Mouse (Mus musculus) right cerebral cortex, adult 18-20 months (tissue): ENCODE results near the gene Eif3k.
"Not testable (repeated sequence)": the region's sequence is repeated elsewhere in the genome, so short reads cannot be mapped to it uniquely, and the experiment has no call there.

Source experiments
- DNase-seq: peaks from one replicate; pipeline ENCODE4 v3.0.0; 2022; ENCODE audit warnings: mixed read lengths

The Eif3k gene

DNA sequence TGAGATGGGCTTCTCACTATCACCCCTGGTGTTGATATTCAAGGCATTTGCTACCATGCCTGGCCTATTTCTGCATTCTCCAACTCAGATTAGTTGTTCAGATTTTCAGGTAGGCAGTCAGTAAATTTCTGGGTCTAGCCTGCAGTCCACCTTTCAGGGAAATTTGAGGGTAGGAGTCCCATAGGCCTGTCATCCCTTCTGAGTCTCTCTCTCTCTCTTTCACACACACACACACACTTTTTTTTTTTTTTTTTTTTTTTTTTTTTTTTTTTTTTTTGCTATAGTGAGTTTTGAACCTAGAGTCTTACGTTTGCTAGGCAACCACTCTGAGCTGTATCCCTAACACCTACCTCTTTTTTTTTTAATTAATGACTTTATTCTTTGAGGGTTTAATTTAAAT, 2.8 kb upstream of the Eif3k start:
- no peak for DNase-seq

DNA sequence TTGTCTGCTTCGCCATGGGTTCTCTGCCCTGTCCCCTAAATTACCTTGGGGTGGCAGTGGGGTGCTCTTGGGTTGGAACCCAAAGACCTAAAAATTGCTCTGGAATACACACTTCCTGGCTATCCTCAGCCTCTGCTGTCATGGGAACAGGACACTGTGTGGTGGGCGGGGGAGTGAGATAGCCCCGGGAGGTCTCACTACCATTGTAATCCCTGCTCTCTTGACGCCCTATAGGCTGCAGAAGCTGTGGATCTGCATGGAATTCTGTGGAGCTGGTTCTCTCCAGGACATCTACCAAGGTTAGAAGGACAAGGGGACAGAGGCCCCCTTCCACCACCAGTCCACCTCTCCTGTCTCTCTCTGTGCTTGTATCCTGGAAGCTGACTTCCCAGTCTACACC, 2.2 kb upstream of the Eif3k start:
- DNase-seq, result no peak

DNA sequence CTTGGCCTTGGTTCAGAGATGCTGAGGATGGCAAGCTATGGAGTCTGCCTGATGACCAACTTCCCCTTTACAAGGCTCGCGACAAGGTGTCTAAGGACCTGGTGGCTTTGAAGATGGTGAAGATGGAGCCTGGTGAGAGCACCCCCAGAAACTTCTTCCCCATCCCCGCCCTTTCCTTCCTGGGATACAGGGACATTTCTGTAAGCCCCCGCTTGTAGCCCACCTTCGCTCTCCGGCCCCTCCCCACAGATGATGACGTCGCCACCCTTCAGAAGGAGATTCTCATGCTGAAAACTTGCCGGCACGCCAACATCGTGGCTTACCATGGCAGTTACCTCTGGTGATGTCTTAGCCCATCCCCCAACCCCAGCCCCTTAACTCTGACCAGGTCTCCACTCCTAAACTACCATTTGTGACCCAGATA, 1.5 kb upstream of the Eif3k start:
- DNase-seq, result no peak

DNA sequence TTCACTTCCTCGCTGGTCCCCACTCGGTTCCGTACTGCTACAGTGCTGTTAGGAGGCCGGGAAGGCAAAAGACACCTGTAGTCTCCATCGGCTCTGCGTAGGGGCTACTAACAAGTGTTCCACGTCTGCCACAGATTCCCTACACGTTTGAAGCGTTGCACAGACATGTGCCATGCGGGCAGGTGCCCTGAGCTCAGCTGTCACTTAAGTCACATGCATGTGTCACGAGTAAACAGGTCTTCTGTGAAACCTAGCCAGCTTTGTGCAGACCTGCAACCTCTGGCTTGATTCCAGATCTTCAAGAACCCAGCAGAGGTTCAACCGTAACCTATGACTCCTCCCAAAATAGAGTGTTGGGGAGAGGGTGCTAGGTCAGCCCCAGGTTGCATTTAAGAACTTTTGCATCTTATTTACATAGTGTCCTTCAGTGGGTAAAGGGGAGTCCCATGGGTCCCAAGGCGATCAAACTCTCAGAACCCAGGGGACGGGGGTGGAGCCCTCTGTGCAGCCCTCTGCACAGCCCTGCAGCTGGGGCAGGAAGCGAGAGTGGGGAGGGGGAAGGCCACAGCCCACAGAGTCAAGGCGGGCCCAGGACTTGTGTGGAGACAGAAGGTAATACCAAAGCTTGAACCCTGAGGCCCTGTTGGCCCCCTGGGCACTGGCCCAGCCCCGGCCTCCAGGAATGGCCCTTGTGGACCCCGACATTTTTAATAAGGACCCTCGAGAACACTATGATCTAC, 780 bp upstream of the Eif3k start:
- no peak for DNase-seq

DNA sequence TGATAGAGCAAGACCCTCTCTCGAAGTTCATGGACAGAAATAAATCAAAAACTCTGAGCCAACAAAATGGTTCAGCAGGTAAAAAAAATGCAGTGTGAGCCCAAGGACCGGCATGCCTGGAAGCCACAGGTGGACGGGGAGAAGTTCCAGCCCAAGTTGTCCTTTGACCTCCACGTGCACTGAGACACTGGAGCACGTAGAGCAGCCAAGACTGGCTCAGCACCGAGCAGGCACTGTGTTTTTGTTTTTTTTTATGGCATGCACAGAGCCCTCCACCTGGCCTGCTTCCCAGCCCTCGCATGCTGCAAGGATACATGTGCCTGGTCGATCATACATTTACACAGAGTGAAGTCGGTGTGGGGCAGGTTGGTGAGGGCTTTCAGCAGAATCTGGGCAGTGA, 4.1 kb downstream of the Eif3k start:
- DNase-seq, result no peak

DNA sequence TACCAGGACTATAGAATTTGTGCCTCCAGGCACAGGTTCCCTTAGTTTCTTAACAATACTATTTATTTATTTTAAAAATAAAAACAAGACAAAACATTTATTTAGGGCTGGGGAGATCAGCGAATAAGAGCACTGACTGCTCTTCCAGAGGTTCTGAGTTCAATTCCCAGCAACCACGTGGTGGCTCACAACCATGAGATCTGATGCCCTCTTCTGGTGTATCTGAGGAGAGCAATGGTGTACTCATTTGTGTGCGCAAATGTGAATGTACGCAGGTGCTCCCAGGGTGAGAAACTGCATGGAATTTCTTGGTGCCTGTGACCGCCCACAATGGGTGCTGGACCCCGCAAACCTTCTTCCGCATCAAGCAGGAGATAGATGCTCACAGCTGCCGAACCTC, 8.6 kb downstream of the Eif3k start:
- DNase-seq, result no peak

DNA sequence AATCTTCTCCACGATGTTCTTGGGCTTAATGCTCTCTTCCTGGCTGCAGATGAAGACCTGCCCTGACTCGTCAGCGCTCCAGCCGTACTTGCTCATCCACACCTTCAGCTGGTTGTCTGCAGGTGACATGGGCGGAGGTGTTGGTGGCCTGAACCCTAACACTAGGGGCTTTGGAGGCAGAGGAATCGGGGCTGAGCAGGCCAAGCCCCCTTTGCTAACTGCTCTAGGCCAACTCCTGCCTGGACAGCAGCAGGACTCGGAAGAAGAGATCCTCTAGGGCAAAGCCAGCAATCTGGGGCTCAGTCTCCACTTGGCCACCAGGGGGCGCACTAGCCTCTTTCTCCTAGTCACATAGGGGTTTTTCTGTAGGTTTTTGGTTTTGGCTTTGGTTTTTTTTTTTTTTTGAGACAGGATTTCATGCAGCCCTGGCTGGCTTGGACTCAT, 9.1 kb downstream of the Eif3k start:
- peak; percentile 65 for DNase-seq

DNA sequence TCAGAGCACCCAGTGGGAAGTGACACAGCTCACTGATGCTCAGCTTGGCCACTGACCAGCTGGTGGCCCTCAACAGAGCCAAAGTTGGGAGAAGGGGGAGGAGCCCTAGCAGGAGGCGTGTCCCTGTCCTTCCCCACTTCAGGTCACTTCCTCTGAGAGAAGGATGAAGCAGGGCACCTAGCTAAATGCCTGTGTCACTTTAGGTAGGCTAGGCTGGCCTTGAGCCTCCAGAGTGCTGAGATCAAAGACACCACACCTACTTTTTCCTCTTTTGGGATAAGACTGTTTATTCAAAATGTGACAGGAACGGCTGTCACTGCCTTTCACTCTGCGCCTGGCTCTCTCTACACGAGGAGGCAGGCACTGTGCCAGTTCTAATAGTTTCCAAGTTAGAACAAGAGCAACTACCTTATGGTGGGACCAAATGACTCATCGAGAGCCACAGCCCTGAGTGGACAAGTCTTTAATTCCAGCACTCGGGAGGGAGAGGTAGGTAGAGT, 9.8 kb downstream of the Eif3k start:
- DNase-seq, result no peak

DNA sequence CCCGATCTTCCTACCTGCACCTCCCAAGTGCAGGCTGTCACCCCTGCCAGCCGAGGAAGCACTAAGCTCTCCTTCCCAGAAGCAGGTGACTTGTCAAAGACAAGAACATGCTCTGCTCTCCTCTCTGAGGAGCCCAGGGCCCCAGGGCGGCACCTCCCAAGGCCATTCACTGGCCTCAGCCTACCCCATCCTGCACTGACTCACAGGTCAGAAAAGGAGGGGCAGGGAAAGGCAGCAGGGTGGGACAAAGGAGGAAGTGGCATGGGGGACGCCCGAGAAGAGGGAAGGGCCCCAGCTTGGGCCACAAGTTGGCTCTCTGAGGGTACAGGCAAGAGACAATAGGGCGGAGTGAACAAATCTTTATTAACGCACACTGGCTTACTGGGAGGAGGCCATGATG, 10.6 kb downstream of the Eif3k start:
- no peak for DNase-seq

DNA sequence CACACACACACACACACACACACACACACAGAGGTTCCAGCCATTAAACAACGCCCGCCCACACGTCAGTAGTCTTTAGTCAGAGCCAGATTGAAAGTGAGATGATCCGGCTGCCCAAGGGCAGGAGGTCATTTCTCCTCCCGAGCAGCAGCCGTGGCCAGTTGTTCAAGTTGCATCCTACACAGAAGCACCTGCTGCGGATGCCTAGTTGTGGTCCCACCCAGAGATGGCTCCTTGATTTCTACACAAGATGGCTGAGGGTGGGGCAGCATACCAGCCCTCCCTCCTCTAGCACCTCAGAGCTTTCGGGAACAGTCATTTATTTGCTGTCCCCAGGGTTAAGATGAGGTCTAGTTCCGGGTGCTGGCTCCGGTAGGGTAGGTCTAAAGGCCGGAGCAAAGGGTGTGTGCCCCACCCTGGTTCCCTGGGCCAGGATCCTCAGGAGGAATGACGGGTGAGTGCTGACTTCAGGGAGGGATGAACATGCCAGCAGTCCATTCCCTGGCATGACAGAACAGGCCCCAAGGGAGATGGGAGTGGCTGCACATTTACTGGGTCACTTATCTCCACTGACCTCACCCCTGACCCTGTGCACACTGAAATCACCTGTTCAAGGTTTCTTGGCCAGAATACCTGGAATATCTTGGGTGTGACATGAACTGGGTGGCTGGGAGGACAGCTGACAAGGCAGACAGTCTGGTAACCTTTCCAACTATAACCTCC, 11.8 kb downstream of the Eif3k start:
- DNase-seq, result no peak

DNA sequence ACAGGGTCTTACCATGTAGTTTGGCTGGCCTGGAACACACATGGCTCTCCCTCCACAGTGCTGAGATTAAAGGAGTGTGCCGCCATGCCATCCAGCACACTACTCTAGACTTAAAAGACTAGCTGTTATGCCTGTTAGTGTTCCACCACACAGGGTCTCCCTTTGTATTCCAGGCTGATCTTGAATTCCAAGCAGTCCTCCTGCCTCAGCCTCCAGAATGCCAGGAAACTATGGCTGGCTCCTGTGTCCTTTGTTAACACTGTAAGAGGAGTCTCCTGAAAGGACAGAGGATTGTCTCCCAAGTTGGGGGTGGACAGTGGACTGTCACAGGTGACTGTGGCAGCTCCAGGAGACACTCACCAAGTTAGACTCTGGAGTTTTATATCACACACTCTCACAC, 12.4 kb downstream of the Eif3k start:
- no peak for DNase-seq

DNA sequence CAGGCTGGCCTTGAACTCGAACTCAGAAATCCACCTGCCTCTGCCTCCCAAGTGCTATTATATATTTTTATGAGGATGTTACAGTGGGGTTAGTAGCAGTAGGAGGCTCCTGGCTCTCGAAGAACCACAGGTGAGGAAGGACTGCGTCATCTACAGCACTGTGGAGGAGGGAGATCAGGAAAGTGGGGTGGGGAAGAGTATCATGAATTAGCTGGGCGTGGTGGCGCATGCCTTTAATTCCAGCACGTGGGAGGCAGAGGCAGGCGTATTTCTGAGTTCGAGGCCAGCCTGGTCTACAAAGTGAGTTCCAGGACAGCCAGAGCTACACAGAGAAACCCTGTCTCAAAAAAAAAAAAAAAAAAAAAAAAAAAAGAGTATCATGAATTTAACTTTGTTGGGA, 13.5 kb downstream of the Eif3k start:
- not testable (repeated sequence) for DNase-seq

DNA sequence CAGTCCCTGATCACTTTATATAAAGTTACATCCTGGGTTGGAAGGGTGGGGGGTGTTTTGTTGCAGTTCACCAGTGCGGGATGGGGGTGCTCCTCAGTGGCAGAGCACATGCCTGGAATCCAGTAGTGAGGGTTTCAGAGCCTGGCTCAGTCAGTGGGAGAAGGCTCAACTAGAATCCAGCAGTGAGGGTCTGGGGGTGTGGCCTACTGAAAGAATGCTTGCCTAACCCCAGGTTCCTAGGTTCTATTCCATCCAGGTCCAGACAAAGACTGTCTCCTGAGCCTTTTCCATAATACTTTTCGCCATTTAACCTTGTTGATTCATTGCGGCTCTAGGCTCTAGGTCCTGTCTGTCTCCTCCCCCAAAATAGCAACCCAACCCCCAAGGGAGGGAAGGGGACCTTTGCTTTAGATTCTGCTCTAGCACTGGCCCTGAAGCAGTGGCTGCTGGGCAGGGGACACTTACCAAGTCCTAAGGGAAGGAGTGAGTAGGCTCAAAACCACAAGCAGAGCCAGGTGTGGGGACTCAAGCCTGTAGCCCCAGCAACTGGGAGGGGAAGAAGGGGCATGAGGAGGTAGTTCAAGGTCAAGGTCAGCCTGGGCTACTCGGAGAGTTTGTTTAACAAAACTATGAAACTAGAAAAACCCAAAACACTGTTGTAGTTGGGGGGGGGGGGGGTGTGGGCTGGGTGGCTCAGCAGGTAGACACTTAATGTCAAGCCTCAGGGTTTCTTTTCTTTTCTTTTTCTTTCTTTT, 14.7 kb downstream of the Eif3k start:
- no peak for DNase-seq

DNA sequence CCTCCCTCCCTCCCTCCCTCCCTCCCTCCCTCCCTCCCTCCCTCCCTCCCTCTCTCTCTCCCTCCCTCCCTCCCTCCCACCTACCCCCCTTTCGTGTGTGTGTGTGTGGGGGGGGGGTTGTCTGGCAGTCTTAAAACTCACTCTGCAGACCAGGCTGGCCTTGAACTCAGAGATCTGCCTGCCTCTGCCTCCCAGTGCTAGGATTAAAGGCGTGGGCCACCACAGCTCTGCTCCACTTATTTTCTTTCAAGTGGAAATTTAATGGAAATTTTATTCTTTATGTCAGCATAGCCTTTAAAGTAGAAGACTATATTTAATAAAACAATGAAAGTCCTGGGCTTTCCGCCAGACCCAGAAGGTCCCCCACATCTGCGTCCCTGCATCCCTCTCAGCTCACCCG, 15.5 kb downstream of the Eif3k start:
- no peak for DNase-seq

DNA sequence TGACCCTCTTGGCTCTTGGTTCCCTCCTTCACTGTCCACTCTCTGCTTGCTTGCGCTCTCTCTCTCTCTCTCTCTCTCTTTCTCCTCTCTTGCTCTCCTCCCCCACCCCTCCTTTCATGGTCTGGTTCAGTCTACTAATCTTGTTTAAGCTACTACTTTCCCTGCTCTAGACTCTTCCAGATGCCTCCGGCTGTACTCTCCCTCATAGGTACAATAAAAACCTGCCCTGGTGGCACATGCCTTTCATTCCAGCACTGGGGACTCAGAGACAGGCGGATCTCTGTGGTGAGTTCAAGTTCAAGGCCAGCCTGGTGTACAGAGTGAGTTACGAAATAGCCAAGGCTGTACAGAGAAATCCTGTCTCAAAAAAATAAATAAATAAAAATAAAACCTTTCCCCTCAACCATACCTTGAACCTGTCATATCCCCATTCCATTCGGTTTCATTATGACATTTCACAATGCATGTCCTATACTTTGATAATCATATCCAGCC, 16.3 kb downstream of the Eif3k start:
- no peak for DNase-seq

DNA sequence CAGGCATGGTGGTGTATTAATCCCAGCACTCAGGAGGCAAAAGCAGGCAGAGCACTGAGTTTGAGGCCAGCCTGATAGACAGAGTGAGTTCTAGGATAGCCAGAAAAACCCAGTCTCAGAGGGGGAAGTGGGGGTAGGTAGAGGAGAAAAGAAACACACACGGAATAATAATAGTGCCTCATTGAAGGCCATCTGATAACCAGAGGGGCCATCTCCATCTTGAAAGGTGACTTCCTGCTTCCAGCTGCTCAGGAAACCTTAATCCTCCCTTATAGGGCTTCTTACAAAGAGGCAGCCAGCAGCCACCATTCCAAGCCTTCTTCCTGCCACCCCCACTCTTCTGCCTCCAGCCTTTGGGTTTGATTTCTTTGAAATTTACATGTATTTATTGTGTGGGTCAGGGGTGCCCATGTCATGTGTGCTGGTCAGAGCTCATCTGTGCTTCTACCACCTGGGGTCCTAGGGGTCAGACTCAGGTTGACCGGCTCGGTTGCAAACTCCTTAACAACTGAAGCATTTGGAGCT, 18.2 kb downstream of the Eif3k start:
- DNase-seq, result no peak

DNA sequence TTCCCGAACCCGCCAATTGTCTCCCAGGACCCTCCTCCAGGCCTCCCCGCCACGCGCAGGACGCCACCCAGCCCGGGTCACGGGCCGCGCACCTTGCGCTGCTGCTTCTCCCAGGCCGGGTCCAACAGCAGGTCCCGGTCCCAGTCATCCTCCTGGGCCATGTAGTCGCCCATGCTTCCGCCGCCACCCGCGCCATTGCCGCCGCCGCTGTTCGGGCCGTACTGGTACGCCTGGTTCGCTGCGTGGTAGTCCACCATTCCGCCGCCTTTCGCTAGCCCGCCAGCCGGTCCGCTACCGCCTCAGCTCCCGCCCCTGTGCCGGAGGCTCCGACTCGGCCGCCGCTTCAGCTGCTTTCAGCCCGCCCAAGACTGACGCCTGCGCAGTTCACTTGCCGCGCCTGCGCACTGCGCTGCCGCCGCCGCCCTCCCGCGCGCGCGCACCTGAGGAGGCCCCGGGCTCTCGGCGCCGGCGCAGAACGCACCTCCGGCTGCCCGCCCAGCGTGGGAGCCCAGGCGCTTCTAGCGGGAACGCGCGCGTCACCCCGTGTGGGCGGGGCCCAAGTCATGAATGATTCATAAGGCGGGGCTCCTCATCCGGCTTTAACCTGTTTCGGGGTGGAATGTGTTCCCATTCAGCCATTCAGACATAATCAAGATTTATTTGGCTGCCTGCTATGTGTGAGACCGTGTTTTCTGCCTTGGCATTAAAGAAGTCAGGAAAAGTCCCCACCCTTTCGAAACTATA, 19.6 kb downstream of the Eif3k start, which contains the start of gene Actn4:
Gene Actn4, minus strand, starts transcription at position 414 of the 744 bp plus-strand sequence.
- peak; percentile 99 for DNase-seq

DNA sequence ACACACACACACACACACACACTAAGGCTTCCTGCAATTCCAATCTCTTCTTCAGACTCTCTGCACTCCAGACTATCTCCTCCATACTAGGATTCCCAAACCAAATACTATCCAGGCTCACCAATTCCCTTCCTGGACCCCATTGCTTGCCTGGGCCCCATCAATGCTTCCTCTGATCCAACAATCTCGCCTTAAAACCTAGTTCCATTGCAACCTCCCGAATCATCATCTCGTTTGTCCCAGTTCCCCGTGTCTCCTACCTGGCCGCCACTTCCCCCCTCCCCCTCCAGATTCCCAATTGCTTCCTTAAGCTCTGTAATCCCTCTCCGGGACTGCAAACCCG, 20.1 kb downstream of the Eif3k start:
- DNase-seq, result no peak

DNA sequence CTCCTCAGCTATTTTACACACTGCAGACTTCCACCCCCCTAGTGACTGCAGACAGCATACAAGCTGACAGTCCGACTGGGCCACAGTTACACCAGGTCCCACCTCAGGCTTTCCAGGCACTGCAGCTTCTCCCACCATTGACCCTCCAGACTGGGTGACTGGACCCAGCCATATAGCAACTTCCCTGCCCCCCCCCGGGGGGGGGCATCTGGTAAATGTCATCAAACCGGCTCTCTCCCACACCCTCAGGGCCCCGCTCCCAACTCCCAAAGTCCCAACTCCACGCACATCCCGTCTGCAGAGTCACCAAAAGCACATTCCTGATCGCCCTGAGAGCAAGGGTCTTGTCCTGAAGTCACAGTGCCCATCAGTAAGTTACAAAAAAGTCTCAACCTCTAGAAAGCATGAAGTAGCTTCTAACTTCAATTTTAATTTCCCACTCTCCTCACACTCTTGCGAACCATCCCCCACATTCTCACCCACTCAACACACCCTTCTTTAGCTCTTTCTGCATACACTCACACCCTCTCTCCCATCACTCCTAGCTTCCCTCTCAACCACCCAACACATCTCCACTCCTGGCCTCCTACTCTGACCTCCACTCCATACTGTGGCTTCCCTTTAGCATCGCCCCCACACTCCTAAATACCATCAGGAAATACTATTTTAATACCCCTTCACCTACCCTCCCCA, 21.2 kb downstream of the Eif3k start:
- DNase-seq, result peak; percentile 57

DNA sequence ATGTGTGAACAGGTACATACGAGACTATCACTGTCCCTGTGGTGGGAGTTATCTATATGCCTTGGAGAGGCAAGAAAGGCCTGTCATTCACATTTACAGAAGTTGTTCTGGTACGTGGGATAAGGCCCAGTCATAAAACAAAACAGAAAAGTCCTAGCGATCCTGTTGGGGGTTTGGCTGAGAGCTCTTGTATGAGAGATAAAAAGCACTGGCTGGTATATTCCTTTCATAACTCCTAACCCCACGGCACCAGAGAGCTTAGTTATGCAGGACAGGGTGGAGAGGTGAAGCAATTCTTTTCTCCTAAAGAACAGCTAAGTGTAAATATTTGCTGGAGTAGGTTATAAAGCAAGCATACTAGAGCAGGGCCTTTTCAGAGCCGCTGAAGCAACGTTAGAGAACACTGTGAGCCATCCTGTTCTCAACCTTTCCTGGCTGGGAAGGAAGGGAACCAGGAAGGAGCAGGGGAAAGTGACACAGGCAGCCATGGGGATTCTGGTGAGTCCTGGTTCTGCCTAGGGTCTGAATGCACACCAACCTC, 22.1 kb downstream of the Eif3k start:
- no peak for DNase-seq

DNA sequence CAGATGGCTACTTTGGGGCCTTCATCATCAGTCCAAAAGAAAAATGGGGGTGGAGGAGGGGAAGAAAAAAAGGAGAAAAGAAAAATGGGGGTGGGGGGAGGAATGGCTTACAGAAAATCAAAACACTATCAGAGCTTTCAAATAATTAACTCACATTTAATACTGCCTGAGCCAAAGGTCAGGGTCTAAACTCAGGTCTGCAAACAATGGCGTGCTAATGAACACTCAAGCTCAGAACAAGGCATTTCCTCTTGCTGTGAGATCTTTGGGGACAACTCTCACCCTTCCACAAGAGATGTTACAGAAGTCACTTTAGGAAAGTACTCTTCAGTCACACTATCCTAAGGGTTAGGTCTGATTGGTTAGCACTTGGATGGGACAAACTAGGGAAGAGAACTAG, 22.9 kb downstream of the Eif3k start:
- no peak for DNase-seq
